Mouse (Mus musculus): ENCODE results near the gene St3gal4.

- TF ChIP-seq CTCF (conservative IDR thresholded peaks at IDR 0.05 in 1 of 2, IDR thresholded peaks at IDR 0.05 in 1 of 2; ENCODE audit: low read depth in 2 of 2, low read length in 2 of 2) = no peak
- TF ChIP-seq UBTF (IDR thresholded peaks at IDR 0.05; ENCODE audit: low read depth, low read length) = no peak
- no peak for TF ChIP-seq USF2 (conservative IDR thresholded peaks at IDR 0.05; ENCODE audit: low read depth, low read length)
- TF ChIP-seq MXI1 (IDR thresholded peaks at IDR 0.05; ENCODE audit: low read depth, low read length) = no peak
- no peak for TF ChIP-seq MYC (IDR thresholded peaks at IDR 0.05; ENCODE audit: low read depth, low read length)
- no peak for TF ChIP-seq E2F4 (IDR thresholded peaks at IDR 0.05; ENCODE audit: insufficient replicate concordance, low read depth, low read length)
- TF ChIP-seq POLR2A (IDR thresholded peaks at IDR 0.05; ENCODE audit: low read depth, low read length) = no peak
These were observed 70.6 kb downstream of the St3gal4 start for GRCm38 (mm10) chr9:35048449-35048848.
